Mouse (Mus musculus) neural tube, embryonic 10.5 days (tissue): ENCODE measurements around the gene Pimreg.
A peak's percentile ranks its signal among the peaks of the same experiment; 100 is the strongest.

Experiments
- DNase-seq: peaks from one replicate; pipeline ENCODE4 v3.0.0-alpha.2; 2017; ENCODE audit warnings: low spot score; ENCODE audit errors: extremely low spot score

Pimreg gene

GRCm38 (mm10) chr11:72029143-72029542 is 12.7 kb upstream of the Pimreg start:
- DNase-seq, result peak; percentile 57

GRCm38 (mm10) chr11:72031353-72031752 is 10.5 kb upstream of the Pimreg start:
- no peak for DNase-seq

GRCm38 (mm10) chr11:72032091-72032490 is 9.7 kb upstream of the Pimreg start:
- no peak for DNase-seq

- DNase-seq, result no peak
These were observed 9.2 kb upstream of the Pimreg start for GRCm38 (mm10) chr11:72032589-72032988.

DNA sequence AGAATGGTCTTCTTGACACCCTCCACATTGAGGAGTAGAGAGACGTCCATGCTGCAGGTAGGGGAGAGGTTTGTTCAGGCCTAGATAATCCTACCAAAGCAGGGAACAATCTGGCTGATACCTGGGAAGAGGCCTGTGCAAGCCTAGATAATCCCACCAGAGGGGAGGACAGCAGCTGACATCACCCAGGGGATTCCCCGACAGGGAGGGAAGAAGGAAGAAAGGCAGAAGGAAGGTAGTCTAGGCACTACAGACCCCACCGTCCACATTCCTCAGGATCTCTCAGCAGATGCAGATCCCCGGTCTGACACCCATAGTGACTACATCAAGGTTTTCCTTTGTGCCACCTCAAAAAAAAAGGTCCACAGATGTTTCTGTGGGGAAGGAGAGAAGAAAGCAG is 4.4 kb upstream of the Pimreg start, which contains the start of gene Aipl1:
Aipl1 (minus strand) TSS at position 101 of the 400 bp plus-strand sequence.
- no peak for DNase-seq

- peak; percentile 78 for DNase-seq
These were observed 3.8 kb upstream of the Pimreg start for GRCm38 (mm10) chr11:72037996-72038395.

DNA sequence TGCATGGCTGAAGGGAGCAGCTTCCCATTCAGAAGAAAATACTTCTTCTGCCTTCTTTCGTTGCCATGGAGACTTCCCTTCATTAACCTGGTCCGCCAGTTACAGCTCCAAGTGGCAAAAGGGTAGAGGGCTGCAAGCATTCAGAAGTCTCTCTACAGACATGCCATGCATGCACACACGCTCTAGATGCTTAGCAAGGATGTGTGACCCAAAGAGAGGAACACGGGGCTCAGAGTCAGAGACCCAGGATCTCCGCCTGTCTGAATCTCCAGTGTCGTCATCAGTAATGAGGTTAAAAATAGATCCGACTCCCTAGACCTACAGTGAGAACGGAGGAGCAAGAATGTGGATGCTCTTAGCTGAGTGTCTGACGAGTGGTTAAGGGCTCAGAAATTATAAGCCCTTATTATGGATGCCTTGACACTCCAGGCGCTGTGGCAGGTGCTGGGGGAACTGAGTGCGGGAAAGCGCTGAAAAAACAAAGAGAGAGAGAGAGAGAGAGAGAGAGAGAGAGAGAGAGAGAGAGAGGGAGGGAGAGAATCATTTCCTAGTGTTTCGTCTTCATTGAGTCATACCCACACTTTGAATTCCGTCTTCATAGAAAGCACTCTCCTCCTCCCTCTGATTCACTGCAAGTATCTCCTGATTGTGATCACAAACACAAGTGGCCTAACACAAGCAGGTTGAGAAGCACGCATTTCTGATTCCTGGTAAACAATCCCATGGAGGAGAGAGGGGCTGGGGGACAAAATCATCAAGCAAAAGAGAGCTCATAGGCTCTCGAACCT is 2.0 kb upstream of the Pimreg start:
- DNase-seq, result no peak

DNA sequence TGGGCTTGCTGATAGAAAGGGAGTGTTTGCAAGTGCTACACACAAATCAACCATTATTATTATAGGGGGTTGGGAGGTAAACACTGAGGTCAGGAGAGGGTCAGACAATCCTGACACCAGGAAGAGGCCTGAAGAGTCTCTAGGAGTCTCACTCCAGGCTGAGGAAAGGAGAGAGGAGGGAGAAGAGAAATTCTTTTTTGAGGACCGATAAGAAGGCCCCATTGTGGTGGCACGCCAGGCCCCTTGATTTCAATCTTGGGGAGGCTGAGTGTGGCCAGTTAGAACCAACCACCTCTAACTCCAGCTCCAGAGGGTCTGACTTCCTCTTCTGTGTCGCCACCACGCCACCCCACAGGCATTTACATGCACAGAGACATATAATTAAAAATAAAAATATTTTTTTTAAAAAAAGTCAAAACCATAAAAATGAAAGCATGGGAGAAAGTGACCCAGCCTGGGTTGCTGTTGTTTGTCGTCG is 503 bp upstream of the Pimreg start:
- DNase-seq, result peak; percentile 35

- DNase-seq, result no peak
These were observed 799 bp downstream of the Pimreg start for GRCm38 (mm10) chr11:72042631-72043030.

DNA sequence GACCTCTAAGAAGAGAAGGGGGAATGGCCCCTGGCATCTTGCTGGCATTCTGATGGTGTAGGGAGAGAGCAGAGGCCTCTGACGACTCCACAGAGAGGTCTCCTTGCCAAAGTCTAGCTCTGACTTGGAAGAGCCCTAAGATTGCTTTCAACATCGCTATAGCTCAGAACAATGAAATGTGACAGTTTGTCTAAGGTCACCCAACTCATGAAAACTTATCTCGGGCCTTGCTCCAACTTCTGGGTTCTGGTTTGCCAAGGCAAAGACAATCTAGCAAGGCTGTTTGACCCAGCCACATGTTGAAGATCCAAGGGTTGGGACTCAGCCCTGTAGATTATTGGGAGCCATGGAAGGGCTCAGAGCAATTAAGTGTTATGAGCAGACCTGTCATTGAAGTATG is 2.4 kb downstream of the Pimreg start:
- no peak for DNase-seq

- DNase-seq, result no peak
These were observed 6.9 kb downstream of the Pimreg start for GRCm38 (mm10) chr11:72048730-72049129.

DNA sequence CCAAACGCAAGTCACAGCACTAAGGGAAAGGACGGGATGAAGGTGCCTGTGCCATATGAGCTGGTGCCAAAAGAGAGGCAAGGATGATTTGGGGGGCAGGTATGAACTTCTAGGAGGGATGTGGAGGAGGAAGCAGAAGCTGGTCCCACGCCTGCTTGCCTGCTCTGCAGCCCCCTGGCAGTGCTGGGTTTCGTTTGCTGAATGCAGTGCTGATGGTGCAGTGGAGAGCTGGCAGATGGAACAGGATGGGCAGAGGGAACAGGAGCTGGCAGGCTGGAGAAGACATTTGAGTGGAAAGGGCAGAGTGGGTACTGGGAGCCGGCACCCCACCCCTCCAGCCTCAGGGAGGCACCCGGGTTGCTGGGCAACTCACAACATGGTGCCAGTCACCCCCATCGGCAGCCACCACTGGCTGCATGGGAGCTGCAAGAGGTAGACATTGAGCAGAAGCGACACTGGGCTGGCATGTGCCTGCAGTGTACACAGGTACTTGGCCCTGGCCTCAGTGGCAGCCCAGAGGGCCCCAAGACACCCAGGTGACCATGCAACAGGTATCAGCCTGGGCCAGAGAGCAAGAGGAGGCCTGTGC is 7.4 kb downstream of the Pimreg start:
- DNase-seq, result no peak

GRCm38 (mm10) chr11:72050168-72050894 is 8.5 kb downstream of the Pimreg start:
- DNase-seq, result no peak

DNA sequence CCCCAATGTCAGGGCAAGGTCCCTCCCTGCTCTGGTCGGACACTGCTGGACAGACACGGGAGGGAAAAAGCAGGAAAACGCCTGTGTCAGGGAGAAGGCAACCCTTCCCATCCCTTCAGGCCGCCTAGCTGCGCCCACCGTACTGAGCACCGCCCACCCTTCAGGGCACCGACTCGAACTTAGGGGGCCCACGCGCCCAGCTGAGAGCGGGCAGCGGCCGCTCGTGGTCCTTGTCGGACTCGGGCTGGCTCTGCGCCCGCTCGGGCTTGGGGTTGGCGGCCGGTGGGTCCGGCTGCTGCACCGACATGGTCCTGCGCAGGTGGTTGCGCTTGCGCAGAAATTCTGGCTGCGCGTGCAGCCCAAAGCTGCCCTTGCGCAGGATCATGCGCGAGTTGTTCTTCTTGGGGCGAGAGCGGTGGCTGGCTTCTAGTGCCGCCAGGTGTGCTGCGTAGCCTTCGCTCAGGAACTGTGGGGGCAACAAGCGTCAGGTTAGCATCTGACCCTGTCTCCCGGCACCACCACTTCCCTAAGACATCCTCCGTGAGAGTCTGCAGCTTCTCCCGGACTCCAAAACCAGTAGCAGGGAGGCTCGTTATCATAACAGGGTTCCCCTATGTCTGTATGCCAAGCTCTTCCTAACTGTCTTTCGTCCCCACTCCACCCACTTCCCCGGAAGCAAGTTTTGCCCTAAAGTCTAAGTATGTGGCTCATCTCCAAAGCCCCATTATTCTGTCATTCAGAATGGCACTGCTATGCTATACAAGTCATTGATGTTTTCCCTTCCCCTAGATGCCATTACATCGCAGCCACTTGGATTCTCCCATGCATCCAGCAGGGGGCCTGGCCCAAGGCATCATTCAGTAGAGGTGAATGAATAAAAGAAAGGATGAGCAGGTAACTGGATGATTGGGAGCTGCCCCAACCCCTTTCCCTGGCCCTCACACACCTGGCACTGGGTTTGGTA is 9.3 kb downstream of the Pimreg start:
- peak; percentile 54 for DNase-seq

DNA sequence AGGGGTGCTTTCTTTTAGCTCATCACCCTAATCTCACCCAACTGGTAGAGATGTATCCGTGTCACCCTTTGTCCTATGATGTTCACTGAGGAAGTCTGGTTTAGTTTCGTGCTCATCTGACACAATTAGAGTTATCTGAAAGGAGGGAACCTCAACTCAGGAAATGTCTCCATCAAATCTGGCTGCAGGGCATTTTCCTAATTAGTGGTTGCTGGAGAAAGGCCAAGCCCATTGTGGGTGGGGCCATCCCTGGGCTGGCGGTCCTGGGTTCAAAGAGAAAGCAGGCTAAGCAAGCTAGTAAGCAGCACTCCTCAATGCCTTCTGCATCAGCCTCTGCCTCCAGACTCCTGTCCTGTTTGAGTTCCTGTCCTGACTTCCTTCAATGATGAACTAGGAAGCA is 10.4 kb downstream of the Pimreg start:
- no peak for DNase-seq

DNA sequence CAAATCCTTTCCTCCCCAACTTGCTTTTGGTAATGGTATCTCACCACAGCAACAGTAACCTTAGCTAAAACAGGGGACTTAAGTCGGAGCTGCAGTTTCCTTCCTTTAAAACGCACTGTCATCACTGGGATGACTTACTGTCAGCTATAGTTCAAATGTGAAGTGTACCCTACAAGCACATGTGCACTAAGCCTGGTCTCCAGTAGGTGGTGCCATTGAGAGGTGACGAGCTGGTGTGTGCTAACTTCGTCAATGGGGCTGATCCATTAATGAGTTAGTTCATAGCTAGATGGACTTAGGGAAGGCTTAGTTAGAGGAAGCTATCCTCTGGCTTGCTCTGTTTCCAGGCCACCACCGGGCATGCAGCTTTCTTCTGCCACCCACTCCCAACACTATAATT is 10.8 kb downstream of the Pimreg start:
- peak; percentile 72 for DNase-seq

- no peak for DNase-seq
These were observed 13.3 kb downstream of the Pimreg start for GRCm38 (mm10) chr11:72055176-72055575.

DNA sequence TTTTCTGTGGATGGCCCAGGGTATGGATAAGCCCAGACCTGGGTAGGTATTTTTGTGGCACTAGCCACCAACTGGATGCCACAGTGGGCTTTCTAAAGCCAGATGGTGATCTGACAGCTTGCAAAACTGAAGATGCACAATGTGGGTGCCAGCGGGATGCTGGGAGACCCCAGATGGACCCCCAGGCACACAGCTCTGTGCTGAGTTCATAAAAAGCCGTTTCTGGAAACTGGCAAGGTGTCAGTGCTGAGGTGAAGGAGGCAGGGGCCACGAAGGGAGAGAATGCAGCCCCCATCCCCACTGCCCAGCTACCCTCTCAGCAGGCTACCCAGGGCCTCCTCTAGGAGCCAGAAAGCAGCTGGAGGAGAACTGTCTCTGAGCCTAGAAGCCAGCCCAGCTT is 15.3 kb downstream of the Pimreg start:
- no peak for DNase-seq

- DNase-seq, result no peak
These were observed 18.6 kb downstream of the Pimreg start for GRCm38 (mm10) chr11:72060416-72060815.

GRCm38 (mm10) chr11:72061093-72061620 is 19.3 kb downstream of the Pimreg start:
- no peak for DNase-seq

- no peak for DNase-seq
These were observed 22.6 kb downstream of the Pimreg start for GRCm38 (mm10) chr11:72064414-72064813.
